8 mouse cellular contexts compared by ENCODE assay signal in the genomic region with DNA sequence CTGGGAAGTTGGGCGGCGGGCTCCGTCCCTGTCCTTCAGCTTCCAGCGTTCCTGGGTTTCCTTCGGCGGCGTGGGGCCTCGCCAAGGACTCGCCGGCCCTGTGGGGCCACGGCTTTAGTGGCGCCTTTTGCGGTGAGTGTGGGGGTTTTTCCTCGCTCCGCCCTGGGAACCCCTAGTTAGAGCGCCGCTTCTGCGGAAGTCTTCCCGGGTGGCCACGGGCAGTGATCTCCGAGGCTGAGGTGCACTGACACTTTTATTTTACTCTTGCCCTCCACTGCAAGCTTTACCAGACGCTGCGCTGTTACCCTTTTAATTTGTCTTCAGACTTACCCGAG. TPM values are rescaled to one million over a fixed set of nuclear protein-coding genes. Genes with fewer than 3 reads are reported as not detected.
DNase-seq lines count a peak whose midpoint lies in the region; ATAC-seq and TF ChIP-seq lines count a peak whose summit lies in the region.
"Not testable (repeated sequence)": the region's sequence is repeated elsewhere in the genome, so short reads cannot be mapped to it uniquely, and the experiment has no call there.

No protein-coding gene starts in this region.

- H3K9me3 ChIP-seq in heart, embryonic 10.5 days; hindbrain, embryonic 14.5 days (ENCODE audit: control insufficient read depth, low read length); liver, embryonic 16.5 days (replicated peaks; ENCODE audit: control insufficient read depth, low read length); midbrain, embryonic 13.5 days; stomach, embryonic 14.5 days (ENCODE audit: control insufficient read depth, low read depth, low read length): not testable (repeated sequence)

- not testable (repeated sequence) for H3K27me3 ChIP-seq in heart, embryonic 10.5 days (ENCODE audit: insufficient read depth, poor library complexity, severe bottlenecking); hindbrain, embryonic 14.5 days (ENCODE audit: control insufficient read depth, insufficient read depth, low read length); liver, embryonic 16.5 days (ENCODE audit: control insufficient read depth, insufficient read depth, low read depth, low read length); midbrain, embryonic 13.5 days; stomach, embryonic 14.5 days (ENCODE audit: control insufficient read depth, insufficient read depth, low read length)

- ATAC-seq in CD4-positive, CD25-positive, alpha-beta regulatory T cell, adult 4 months = peak; percentile 53
- ATAC-seq in erythroblast, adult 5-6 weeks (replicated peaks; ENCODE audit: low FRiP score, poor library complexity, severe bottlenecking) = peak; percentile 38
- ATAC-seq in hindbrain, embryonic 14.5 days (ENCODE audit: low FRiP score) = peak; percentile 59
- peak; percentile 28 for ATAC-seq in liver, embryonic 16.5 days (ENCODE audit: low read depth)
- ATAC-seq in midbrain, embryonic 13.5 days = not testable (repeated sequence)
- peak; percentile 33; the same call in 1 of the 2 replicates for ATAC-seq in stomach, embryonic 14.5 days (ENCODE audit: insufficient number of reproducible peaks, insufficient read depth, low FRiP score, low read depth)

- H3K4me3 ChIP-seq in heart, embryonic 10.5 days = peak overlapping the region; percentile 40; the same call in 1 of the 2 replicates
- 0 out of 2 replicates have a peak overlapping the region, but pooled peaks have one; percentile 18 for H3K4me3 ChIP-seq in hindbrain, embryonic 14.5 days (replicated peaks; ENCODE audit: low read length)
- H3K4me3 ChIP-seq in left cerebral cortex, adult 2 months = peak overlapping the region; percentile 38; the same call in 1 of the 2 replicates
- H3K4me3 ChIP-seq in liver, embryonic 16.5 days (ENCODE audit: low read depth, low read length); stomach, embryonic 14.5 days (ENCODE audit: low read depth, low read length): not testable (repeated sequence)
- H3K4me3 ChIP-seq in midbrain, embryonic 13.5 days (replicated peaks) = peak overlapping the region; percentile 33

- not testable (repeated sequence) for TF ChIP-seq CTCF in left cerebral cortex, adult 2 months (IDR thresholded peaks at IDR 0.05)

- intact Hi-C loops in left cerebral cortex, adult 2 months (cut with DNase I) = not testable (repeated sequence)

- not testable (repeated sequence) for H3K4me1 ChIP-seq in heart, embryonic 10.5 days; hindbrain, embryonic 14.5 days (replicated peaks; ENCODE audit: control insufficient read depth, insufficient read depth, low read length); liver, embryonic 16.5 days (ENCODE audit: control insufficient read depth, low read depth, low read length); midbrain, embryonic 13.5 days (replicated peaks); stomach, embryonic 14.5 days (ENCODE audit: control insufficient read depth, insufficient read depth, low read length)

- H3K27ac ChIP-seq in heart, embryonic 10.5 days; hindbrain, embryonic 14.5 days; left cerebral cortex, adult 2 months; liver, embryonic 16.5 days (ENCODE audit: low read length); midbrain, embryonic 13.5 days; stomach, embryonic 14.5 days (ENCODE audit: low read length): not testable (repeated sequence)

- not testable (repeated sequence) for H3K4me2 ChIP-seq in hindbrain, embryonic 14.5 days (replicated peaks); liver, embryonic 16.5 days (ENCODE audit: low read depth, low read length); midbrain, embryonic 13.5 days (replicated peaks); stomach, embryonic 14.5 days (replicated peaks; ENCODE audit: low read depth, low read length)

- H3K36me3 ChIP-seq in heart, embryonic 10.5 days; hindbrain, embryonic 14.5 days (replicated peaks; ENCODE audit: control insufficient read depth, insufficient read depth); liver, embryonic 16.5 days (ENCODE audit: control insufficient read depth, insufficient read depth); midbrain, embryonic 13.5 days; stomach, embryonic 14.5 days (ENCODE audit: control insufficient read depth, insufficient read depth, low read length): not testable (repeated sequence)

- not testable (repeated sequence) for DNase-seq in heart, embryonic 10.5 days (ENCODE audit: low spot score); hindbrain, embryonic 14.5 days (ENCODE audit: low spot score)
- DNase-seq in left cerebral cortex, adult 2 months (ENCODE audit: extremely low spot score in 1 of 2, low spot score in 2 of 2) = peak in 1 of 2 experiments; percentile 5

- WGBS in heart, embryonic 10.5 days = 0% methylated on average over 12 of the region's 24 CpGs
- WGBS in hindbrain, embryonic 14.5 days = 1% methylated on average over 8 of the region's 24 CpGs
- WGBS in liver, embryonic 16.5 days (ENCODE audit: insufficient replicate concordance) = 0% methylated on average over 9 of the region's 24 CpGs
- WGBS in midbrain, embryonic 13.5 days = 0% methylated on average over 13 of the region's 24 CpGs
- 0% methylated on average over 8 of the region's 24 CpGs for WGBS in stomach, embryonic 14.5 days

- not testable (repeated sequence) for H3K9ac ChIP-seq in hindbrain, embryonic 14.5 days; liver, embryonic 16.5 days (ENCODE audit: low read depth, low read length); midbrain, embryonic 13.5 days (replicated peaks); stomach, embryonic 14.5 days (replicated peaks; ENCODE audit: low read depth, low read length)

RNA-seq across cellular contexts. Expression of gene Srp54b, which starts 0.5 kb away (rescaled TPM):
- polyA plus RNA-seq in CD4-positive, CD25-positive, alpha-beta regulatory T cell, adult 4 months (2017; shearing (Covaris generic)) = 10 to 100 TPM; 39.0 to 40.9 TPM
- 8.6 and 11.5 TPM in 2 replicates for total RNA-seq in erythroblast, adult 5-6 weeks (2015; ENCODE audit: low replicate concordance)
- total RNA-seq in erythroblast, adult 5-6 weeks (2017; ENCODE audit: low replicate concordance) = 50.8 and 61.3 TPM in 2 replicates
- polyA plus RNA-seq in heart, embryonic 10.5 days (2016; fragmentation: Nextera tagmentation; extraction: Ambion mirVana) = 43.6 and 50.8 TPM in 2 replicates
- 70.5 and 73.5 TPM in 2 replicates for polyA plus RNA-seq in hindbrain, embryonic 14.5 days (2014; fragmentation: Nextera tagmentation; extraction: Ambion mirVana)
- total RNA-seq in left cerebral cortex, adult 2 months (2021) = 10 to 100 TPM; 49.4 to 60.9 TPM
- polyA plus RNA-seq in liver, embryonic 16.5 days (2015; fragmentation: Nextera tagmentation; extraction: Ambion mirVana) = 24.7 and 25.2 TPM in 2 replicates
- polyA plus RNA-seq in midbrain, embryonic 13.5 days (2015; fragmentation: Nextera tagmentation; extraction: Ambion mirVana) = 63.1 and 67.1 TPM in 2 replicates
- polyA plus RNA-seq in stomach, embryonic 14.5 days (2014; fragmentation: Nextera tagmentation; extraction: Ambion mirVana) = 68.8 and 77.2 TPM in 2 replicates

RNA-seq across cellular contexts. Expression of gene Fam177a, which starts 31.1 kb away (rescaled TPM):
- 10 to 100 TPM in 1 of 2 experiments, 1 to 10 TPM in 1; 9.4 to 18.7 TPM for polyA plus RNA-seq in CD4-positive, CD25-positive, alpha-beta regulatory T cell, adult 4 months (2017; shearing (Covaris generic))
- 6.9 TPM in 1 of 2 replicates, not detected in the other for total RNA-seq in erythroblast, adult 5-6 weeks (2015; ENCODE audit: low replicate concordance)
- 5.6 and 7.1 TPM in 2 replicates for total RNA-seq in erythroblast, adult 5-6 weeks (2017; ENCODE audit: low replicate concordance)
- polyA plus RNA-seq in heart, embryonic 10.5 days (2016; fragmentation: Nextera tagmentation; extraction: Ambion mirVana) = 15.1 and 17.2 TPM in 2 replicates
- 57.2 and 63.6 TPM in 2 replicates for polyA plus RNA-seq in hindbrain, embryonic 14.5 days (2014; fragmentation: Nextera tagmentation; extraction: Ambion mirVana)
- 10 to 100 TPM; 15.8 to 18.9 TPM for total RNA-seq in left cerebral cortex, adult 2 months (2021)
- polyA plus RNA-seq in liver, embryonic 16.5 days (2015; fragmentation: Nextera tagmentation; extraction: Ambion mirVana) = 6.8 and 7.9 TPM in 2 replicates
- 33.4 and 34.2 TPM in 2 replicates for polyA plus RNA-seq in midbrain, embryonic 13.5 days (2015; fragmentation: Nextera tagmentation; extraction: Ambion mirVana)
- 27.4 and 28.1 TPM in 2 replicates for polyA plus RNA-seq in stomach, embryonic 14.5 days (2014; fragmentation: Nextera tagmentation; extraction: Ambion mirVana)

RNA-seq across cellular contexts. Expression of gene 1700047I17Rik2, which starts 44.0 kb away (rescaled TPM):
- polyA plus RNA-seq in CD4-positive, CD25-positive, alpha-beta regulatory T cell, adult 4 months (2017; shearing (Covaris generic)) = 1 to 10 TPM in 1 of 2 experiments, not detected in 1; 6.5 TPM
- total RNA-seq in erythroblast, adult 5-6 weeks (2015; ENCODE audit: low replicate concordance) = 7.9 and 9.0 TPM in 2 replicates
- total RNA-seq in erythroblast, adult 5-6 weeks (2017; ENCODE audit: low replicate concordance) = 1.1 and 2.0 TPM in 2 replicates
- polyA plus RNA-seq in heart, embryonic 10.5 days (2016; fragmentation: Nextera tagmentation; extraction: Ambion mirVana) = 2.0 TPM in 1 of 2 replicates, not detected in the other
- not detected in 2 replicates for polyA plus RNA-seq in hindbrain, embryonic 14.5 days (2014; fragmentation: Nextera tagmentation; extraction: Ambion mirVana)
- not detected for total RNA-seq in left cerebral cortex, adult 2 months (2021)
- polyA plus RNA-seq in liver, embryonic 16.5 days (2015; fragmentation: Nextera tagmentation; extraction: Ambion mirVana) = 0.71 TPM in 1 of 2 replicates, not detected in the other
- polyA plus RNA-seq in midbrain, embryonic 13.5 days (2015; fragmentation: Nextera tagmentation; extraction: Ambion mirVana) = 0.35 TPM in 1 of 2 replicates, not detected in the other
- polyA plus RNA-seq in stomach, embryonic 14.5 days (2014; fragmentation: Nextera tagmentation; extraction: Ambion mirVana) = 2.2 and 4.5 TPM in 2 replicates
